Mouse (Mus musculus) liver, embryonic 16.5 days (tissue): ENCODE data around the gene Mcam. TPM values are rescaled to one million over a fixed set of nuclear protein-coding genes. Genes with fewer than 3 reads are reported as not detected.
A peak's percentile ranks its signal among the peaks of the same experiment; 100 is the strongest.

Experiments
- ATAC-seq: fragments of 200-750 bp; cut with Nextera tagmentation; 2 replicates; pipeline ENCODE4 v1.8.0; 2017; ENCODE audit warnings: low read depth, mild to moderate bottlenecking, moderate number of reproducible peaks, moderate library complexity
- H3K27ac ChIP-seq: fragments of 300-500 bp; sonication (generic); 2 replicates; pipeline ENCODE4 v1.5.1; 2014; ENCODE audit warnings: mild to moderate bottlenecking, low read length
- H3K27me3 ChIP-seq: fragments of 300-500 bp; sonication (generic); 2 replicates; pipeline ENCODE4 v1.6.1; 2014; ENCODE audit warnings: low read depth, low read length, mixed read lengths; ENCODE audit not compliant: control insufficient read depth, insufficient read depth
- H3K36me3 ChIP-seq: fragments of 300-500 bp; sonication (generic); 2 replicates; pipeline ENCODE4 v1.6.1; 2014; ENCODE audit warnings: mild to moderate bottlenecking; ENCODE audit not compliant: control insufficient read depth, insufficient read depth
- H3K4me1 ChIP-seq: fragments of 300-500 bp; sonication (generic); 2 replicates; pipeline ENCODE4 v1.6.1; 2014; ENCODE audit warnings: low read depth, low read length, mixed read lengths; ENCODE audit not compliant: control insufficient read depth
- H3K4me2 ChIP-seq: fragments of 300-500 bp; sonication (generic); 2 replicates; pipeline ENCODE4 v1.6.1; 2014; ENCODE audit warnings: low read depth, low read length, mixed read lengths
- H3K4me3 ChIP-seq: fragments of 300-500 bp; sonication (generic); 2 replicates; pipeline ENCODE4 v1.5.1; 2014; ENCODE audit warnings: low read depth, mild to moderate bottlenecking, low read length
- H3K9ac ChIP-seq: fragments of 300-500 bp; sonication (generic); 2 replicates; pipeline ENCODE4 v1.6.1; 2014; ENCODE audit warnings: low read depth, low read length
- H3K9me3 ChIP-seq: fragments of 300-500 bp; sonication (generic); replicated peaks from 2 replicates; pipeline ENCODE4 v1.6.1; 2016; ENCODE audit warnings: low read length; ENCODE audit not compliant: control insufficient read depth
- WGBS: fragments of 180-500 bp; shearing (Covaris S2); extraction: QIAGEN DNeasy Blood & Tissue Kit; methylation state at CpG from one replicate; pipeline ENCODE4 v1.1.7; 2014; ENCODE audit not compliant: insufficient replicate concordance; 5-methylcytosine and 5-hydroxymethylcytosine counted together
- polyA plus RNA-seq: library from polyadenylated mRNA; unstranded; fragments of >200 nt; fragmentation: Nextera tagmentation; extraction: Ambion mirVana; gene quantifications from 2 replicates; pipeline ENCODE4 v1.2.1, GENCODE M21; 2015

Gene Mcam
- polyA plus RNA-seq, 1 experiment from 2014 or later: 5.6 TPM

DNA sequence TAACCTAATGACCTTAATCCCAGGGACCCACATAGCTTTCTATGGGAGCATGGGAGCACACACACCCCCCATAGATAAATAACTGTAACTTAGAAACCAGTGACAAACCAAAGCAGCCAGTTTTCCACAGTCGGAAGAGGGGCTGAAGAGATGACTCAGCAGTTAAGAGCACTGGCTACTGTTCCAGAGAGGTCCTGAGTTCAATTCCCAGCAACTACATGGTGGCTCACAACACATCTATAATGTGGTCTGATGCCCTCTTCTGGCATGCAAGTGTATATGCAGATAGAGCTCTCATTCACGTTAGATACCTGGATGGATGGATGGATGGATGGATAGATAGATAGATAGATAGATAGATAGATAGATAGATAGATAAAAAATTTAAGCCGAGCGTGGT is 18.1 kb upstream of the Mcam start:
- H3K4me2 ChIP-seq: no peak overlapping the region
- peaks cover 8% of the 10 kb centered on the region for H3K4me1 ChIP-seq
- no peaks in the 10 kb centered on the region for H3K27me3 ChIP-seq
- no peak for ATAC-seq
- no peaks in the 10 kb centered on the region for H3K36me3 ChIP-seq
- no peak overlapping the region for H3K27ac ChIP-seq
- H3K4me3 ChIP-seq: no peak overlapping the region
- H3K9me3 ChIP-seq: no peaks in the 10 kb centered on the region
- H3K9ac ChIP-seq: no peak overlapping the region
- WGBS: 66% methylated on average over 4 of the region's 4 CpGs

DNA sequence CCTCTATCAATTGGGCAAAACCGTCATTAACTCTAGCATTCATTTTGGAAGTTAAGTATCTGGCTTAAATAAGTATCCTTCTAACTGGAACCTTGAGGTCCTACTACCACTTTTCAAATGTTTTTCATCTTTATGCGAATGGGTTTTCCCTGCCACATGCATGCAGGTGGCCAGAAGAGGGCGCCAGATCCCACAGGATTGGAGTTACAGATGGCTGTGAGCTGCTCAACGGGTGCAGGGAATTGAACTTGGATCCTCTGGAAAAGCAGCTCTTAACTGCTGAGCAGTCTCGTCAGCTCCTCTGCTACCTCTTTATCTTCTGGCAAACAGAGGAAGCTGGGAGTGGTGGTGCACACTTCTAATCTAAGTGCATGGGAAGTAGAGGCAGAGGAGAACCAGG is 15.3 kb upstream of the Mcam start:
- 41% methylated on average over 5 of the region's 5 CpGs for WGBS
- H3K36me3 ChIP-seq: no peaks in the 10 kb centered on the region

DNA sequence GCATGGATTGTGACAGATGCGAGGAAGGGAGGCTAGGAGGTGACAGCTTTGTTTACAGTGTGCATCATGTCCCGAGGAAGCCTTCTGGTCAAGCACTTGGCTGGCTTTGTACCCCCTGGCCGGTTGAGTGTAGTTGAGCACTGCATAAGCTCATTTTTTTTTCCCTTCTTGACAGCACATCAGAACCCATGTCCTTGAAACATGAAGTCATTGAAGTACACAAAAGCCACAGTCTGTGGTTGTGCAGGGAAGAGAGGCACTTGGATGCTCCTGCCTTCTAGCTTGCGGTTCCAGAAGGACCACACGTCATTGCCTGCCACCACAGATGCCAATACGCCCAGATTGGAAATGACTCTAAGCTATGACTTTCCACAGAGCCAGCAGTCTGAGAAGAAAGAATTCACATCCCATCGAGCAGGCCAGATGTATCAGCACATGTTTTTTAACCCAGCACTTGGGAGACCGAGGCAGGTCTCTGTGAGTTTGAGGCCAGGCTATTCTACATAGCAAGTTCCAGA is 14.3 kb upstream of the Mcam start:
- 66% methylated on average over 8 of the region's 8 CpGs for WGBS
- Histone ChIP-seq H3K4me2 (no peak overlapping the region), H3K27me3 (no peaks in the 10 kb centered on the region), H3K9me3 (no peaks in the 10 kb centered on the region), H3K4me1 (no peaks in the 10 kb centered on the region), H3K4me3 (no peak overlapping the region), H3K9ac (no peak overlapping the region), H3K36me3 (no peaks in the 10 kb centered on the region), H3K27ac (no peak overlapping the region)
- no peak for ATAC-seq

More for the DNA sequence above, 15.3 kb upstream of the Mcam start:
- no peak overlapping the region for H3K27ac ChIP-seq
- peaks cover 4% of the 10 kb centered on the region for H3K4me1 ChIP-seq
- no peak overlapping the region for H3K4me3 ChIP-seq
- H3K27me3 ChIP-seq: no peaks in the 10 kb centered on the region
- H3K4me2 ChIP-seq: no peak overlapping the region
- no peak overlapping the region for H3K9ac ChIP-seq
- no peaks in the 10 kb centered on the region for H3K9me3 ChIP-seq
- ATAC-seq: no peak

DNA sequence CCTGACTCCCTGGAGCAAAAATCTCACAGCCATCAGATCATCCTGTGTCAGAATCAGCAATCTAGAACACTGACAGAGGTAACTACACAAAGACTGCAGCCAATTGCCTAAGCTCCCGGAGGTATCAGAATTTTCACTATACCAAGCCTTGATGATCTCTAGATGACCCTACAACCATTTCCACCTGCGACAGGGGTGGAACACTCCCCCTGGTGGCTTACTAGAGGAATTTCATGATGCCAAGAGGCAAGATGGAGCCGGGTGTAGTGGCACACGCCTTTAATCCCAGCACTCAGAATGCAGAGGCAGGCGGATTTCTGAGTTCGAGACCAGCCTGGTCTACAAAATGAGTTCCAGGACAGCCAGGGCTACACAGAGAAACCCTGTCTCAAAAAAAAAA is 10.0 kb upstream of the Mcam start:
- Histone ChIP-seq H3K27ac (no peak overlapping the region), H3K9me3 (no peaks in the 10 kb centered on the region), H3K4me3 (no peak overlapping the region), H3K4me2 (no peak overlapping the region), H3K9ac (no peak overlapping the region), H3K27me3 (peaks cover 6% of the 10 kb centered on the region), H3K36me3 (no peaks in the 10 kb centered on the region), H3K4me1 (peaks cover 6% of the 10 kb centered on the region)
- WGBS: 59% methylated on average over 6 of the region's 6 CpGs
- ATAC-seq: no peak

DNA sequence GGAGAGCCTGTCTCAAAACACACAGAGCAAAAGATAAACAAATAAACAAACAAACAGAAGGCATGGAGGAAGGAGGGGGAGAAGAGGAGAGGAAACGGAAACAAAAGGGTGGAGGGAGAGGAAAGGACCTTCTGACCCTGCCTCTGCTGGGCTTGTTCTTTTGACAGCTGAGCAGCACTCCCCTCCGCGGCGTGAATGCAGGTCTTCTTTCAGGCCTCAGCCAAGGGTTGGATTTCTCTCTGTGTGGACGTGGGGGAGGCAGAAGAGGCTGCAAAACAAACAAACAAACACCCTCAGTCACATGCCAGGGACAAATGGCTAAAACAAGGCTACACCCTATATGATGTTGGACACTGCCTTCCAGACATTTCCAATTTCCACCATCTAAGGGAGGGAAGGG is 9.2 kb upstream of the Mcam start:
- no peaks in the 10 kb centered on the region for H3K36me3 ChIP-seq
- H3K9ac ChIP-seq: no peak overlapping the region
- peaks cover 6% of the 10 kb centered on the region for H3K4me1 ChIP-seq
- H3K4me2 ChIP-seq: no peak overlapping the region
- WGBS: 55% methylated on average over 5 of the region's 5 CpGs
- no peak for ATAC-seq
- H3K27me3 ChIP-seq: peaks cover 13% of the 10 kb centered on the region
- H3K27ac ChIP-seq: no peak overlapping the region
- no peaks in the 10 kb centered on the region for H3K9me3 ChIP-seq
- H3K4me3 ChIP-seq: no peak overlapping the region

DNA sequence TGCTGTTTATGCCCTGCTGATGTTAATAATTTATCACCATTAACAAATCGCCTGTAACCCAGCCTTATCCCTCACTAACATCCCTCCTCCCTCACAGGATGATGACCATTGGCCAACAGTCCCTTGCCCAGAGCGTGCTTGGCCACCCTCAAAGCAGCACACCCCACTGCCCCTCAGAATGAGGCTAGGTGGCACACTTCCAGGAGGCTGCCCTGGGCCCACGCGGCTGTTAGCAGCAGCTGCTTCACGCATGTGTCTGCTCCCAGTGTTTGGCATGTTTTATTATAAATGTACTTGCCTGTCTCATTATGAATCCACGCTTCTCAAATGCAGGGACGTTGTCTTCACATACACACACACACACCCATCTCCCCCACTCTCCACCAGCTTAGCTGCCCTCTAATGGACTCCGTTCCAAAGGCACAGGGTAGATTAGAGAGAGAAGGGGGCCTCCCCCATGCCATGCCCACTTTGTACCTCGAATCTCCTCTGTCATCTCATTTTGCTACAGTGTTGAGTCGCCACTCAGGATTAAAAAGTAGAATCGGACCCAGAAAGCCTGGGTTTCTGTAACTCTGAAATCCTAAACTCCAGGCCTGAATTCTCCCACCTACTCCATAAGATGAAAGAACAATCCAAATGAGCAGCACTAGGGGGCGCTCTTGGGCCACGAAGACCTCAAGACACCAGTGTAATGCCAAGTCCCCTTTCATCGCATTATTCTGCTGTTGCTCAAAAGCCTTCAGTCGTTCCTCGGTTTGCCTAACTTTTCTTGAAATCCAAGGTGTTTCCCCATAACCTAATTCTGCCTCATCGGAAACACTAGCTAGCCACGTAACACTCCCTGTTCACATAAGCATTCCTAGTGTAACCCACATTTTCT is 8.5 kb upstream of the Mcam start:
- 29% methylated on average over 18 of the region's 18 CpGs for WGBS
- H3K27ac ChIP-seq: peak overlapping the region; percentile 33; the same call in 1 of the 2 replicates
- peak overlapping the region; percentile 48 for H3K4me2 ChIP-seq
- peaks cover 21% of the 10 kb centered on the region for H3K27me3 ChIP-seq
- H3K36me3 ChIP-seq: no peaks in the 10 kb centered on the region
- no peaks in the 10 kb centered on the region for H3K9me3 ChIP-seq
- no peak overlapping the region for H3K9ac ChIP-seq
- peaks cover 11% of the 10 kb centered on the region for H3K4me1 ChIP-seq
- H3K4me3 ChIP-seq: no peak overlapping the region
- ATAC-seq: no peak

DNA sequence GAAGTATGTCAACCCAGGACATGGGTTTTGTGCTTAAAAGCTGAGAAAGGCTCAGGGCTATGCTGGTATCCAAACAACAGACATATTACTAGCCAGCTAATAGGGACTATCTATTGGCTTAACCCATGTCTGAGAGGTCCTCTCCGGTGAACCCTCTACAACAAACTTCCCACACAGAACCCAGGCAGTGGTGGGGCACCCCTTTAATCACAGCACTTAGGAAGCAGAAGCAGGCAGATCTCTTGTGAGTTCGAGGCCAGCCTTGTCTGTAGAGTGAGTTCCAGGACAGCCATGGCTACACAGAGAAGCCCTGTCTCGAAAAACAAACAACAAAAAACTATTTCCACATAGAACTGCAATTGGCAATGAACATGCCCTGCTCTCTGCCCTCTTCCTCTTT is 7.5 kb upstream of the Mcam start:
- H3K27ac ChIP-seq: peak overlapping the region; percentile 33; the same call in 1 of the 2 replicates
- H3K27me3 ChIP-seq: peaks cover 31% of the 10 kb centered on the region
- H3K36me3 ChIP-seq: no peaks in the 10 kb centered on the region
- peak overlapping the region; percentile 48 for H3K4me2 ChIP-seq
- no peak overlapping the region for H3K9ac ChIP-seq
- no peaks in the 10 kb centered on the region for H3K9me3 ChIP-seq
- peaks cover 13% of the 10 kb centered on the region for H3K4me1 ChIP-seq
- no peak overlapping the region for H3K4me3 ChIP-seq
- no peak for ATAC-seq
- 60% methylated on average over 3 of the region's 3 CpGs for WGBS

DNA sequence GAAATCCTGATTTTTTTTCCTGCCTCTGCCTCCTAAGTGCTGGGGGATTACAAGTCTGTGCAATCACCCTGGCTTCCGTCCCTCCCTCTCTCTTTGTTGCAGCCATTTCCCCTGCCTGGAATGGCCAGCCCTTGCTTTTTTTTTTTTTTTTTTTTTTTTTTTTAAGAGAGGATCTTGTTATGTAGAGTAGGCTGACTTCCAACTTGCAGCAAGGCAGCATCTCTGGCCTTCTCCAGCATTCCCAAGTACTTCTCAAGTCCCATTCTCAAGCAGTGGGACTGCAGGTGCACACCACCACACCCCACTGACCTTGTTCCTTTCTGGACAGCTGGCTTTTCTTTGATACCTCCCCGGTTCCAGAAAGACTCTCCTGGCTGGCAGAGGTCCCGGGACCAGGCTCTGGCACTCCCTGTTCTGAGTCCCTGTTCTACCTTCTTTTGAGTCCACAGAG is 6.9 kb upstream of the Mcam start:
- Histone ChIP-seq H3K4me2 (no peak overlapping the region), H3K36me3 (no peaks in the 10 kb centered on the region), H3K4me3 (no peak overlapping the region), H3K9me3 (no peaks in the 10 kb centered on the region), H3K27ac (no peak overlapping the region), H3K27me3 (peaks cover 37% of the 10 kb centered on the region), H3K9ac (no peak overlapping the region), H3K4me1 (peaks cover 13% of the 10 kb centered on the region)
- WGBS: 64% methylated on average over 3 of the region's 3 CpGs
- ATAC-seq: no peak

DNA sequence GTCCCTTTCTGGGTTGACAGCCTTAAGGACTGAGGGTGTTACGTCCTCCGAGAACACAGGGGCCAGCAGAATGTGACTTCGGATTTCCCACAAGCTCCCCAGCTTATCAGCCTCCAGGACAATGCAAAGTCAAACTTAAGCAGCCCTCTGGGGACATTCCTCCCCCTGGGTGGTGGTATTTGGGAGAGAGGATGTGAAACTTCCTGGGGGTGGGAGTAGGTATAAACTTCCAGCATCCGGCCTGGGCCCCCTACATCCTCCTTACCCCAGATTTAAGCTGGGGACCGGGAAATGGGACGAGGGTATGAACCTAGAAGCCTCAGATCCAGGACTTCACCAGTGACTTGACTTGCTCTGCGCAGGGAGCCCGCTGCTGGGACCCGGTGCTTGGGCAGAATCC is 4.6 kb upstream of the Mcam start:
- Histone ChIP-seq H3K9me3 (no peaks in the 10 kb centered on the region), H3K9ac (peak overlapping the region; percentile 30), H3K27ac (peak overlapping the region; percentile 61), H3K4me2 (peak overlapping the region; percentile 57), H3K4me3 (peak overlapping the region; percentile 37), H3K4me1 (peaks cover 15% of the 10 kb centered on the region), H3K36me3 (no peaks in the 10 kb centered on the region), H3K27me3 (peaks cover 59% of the 10 kb centered on the region)
- ATAC-seq: peak; percentile 38
- 4% methylated on average over 9 of the region's 9 CpGs for WGBS
